Mouse (Mus musculus) layer of hippocampus, adult 18-20 months (tissue): ENCODE measurements at regions not wholly inside any gene's neighbourhood (a gene's known extent, or its start where the extent isn't known, plus 50 kb on each side); places are given as distances from the start of the nearest gene placed in this dataset.
A peak's percentile ranks its signal among the peaks of the same experiment; 100 is the strongest.

Experiments used
- DNase-seq, 2 experiments: peaks; one replicate each; pipeline ENCODE4 v3.0.0; 2022; ENCODE audit warnings: low spot score in 2 of 2

DNA sequence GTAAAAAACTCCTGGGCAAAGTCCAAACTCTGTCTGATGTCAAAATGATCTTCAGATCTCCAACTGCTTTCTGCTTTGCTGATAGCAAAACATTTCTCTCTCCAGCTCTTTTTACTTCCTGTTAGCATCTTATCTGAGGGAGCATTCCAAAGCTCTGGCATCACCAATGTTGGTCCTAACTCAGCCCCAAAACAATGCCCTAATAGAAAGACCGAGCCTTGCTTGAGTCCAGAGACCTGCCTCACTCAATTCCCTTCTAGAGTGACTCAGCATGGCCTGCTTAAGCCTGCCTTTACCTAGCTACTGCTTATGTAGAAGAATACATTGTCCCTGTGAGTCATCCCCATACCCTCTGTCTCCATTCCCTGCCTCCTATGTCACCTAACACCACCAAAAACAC lies 1721.6 kb downstream of the Grik2 start:
- no peak for DNase-seq

GRCm38 (mm10) chr10:48027296-48027695 lies 1761.3 kb downstream of the Grik2 start:
- DNase-seq, result no peak

- no peak for DNase-seq
These were observed 1797.1 kb downstream of the Grik2 start for GRCm38 (mm10) chr10:47991328-47992044.

DNA sequence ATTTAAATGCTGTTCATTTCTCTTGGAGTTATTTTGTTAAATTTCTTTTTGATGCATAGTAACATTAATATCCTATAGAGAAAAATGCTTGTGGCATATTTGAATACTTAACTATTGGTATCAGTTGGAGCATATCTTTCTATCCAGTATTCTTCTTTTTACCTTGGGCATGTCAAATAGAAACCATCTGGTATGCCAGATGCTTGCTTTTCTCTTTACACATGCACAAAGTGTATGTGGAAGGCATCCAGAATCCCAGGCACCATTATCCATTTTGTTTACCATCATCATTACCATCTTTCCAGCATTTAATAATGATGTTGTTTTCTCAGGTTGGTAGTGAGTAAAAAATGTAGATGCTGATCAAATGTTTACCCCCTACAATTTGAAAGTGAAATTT lies 1809.5 kb downstream of the Grik2 start:
- DNase-seq, result peak in 1 of 2 experiments; percentile 47
